Mouse (Mus musculus): ENCODE measurements around the gene Tex38. TPM values are rescaled to one million over a fixed set of nuclear protein-coding genes. Genes with fewer than 3 reads are reported as not detected.

Tex38 gene
- total RNA-seq (2014; fragmentation: Nextera tagmentation) (not detected in 2 replicates), total RNA-seq (2017) (not detected in 2 replicates)

DNA sequence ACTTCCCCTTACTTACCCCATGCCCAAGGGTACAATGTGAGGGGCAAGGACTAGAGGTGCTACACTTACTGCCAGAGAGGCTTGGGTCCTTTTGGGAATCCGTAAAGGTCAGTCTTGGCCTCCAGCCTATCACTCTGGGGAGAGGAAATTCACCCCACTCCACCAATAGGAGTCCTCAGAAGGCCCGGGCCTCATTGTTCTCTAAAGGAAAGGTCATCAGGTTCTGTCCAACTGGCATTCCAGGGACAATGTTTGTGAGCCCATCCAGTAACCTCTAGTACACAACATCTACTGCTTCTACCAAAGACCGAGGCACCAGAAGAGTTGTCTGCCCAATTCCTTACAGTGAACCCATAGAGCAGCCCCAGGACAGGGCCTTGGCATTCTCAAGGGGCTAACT lies at the start of gene Tex38:
TSS of gene Tex38 (minus strand) at position 101 of the 400 bp plus-strand sequence.
- ATAC-seq (replicated peaks; ENCODE audit: poor library complexity, severe bottlenecking), result no peak

DNA sequence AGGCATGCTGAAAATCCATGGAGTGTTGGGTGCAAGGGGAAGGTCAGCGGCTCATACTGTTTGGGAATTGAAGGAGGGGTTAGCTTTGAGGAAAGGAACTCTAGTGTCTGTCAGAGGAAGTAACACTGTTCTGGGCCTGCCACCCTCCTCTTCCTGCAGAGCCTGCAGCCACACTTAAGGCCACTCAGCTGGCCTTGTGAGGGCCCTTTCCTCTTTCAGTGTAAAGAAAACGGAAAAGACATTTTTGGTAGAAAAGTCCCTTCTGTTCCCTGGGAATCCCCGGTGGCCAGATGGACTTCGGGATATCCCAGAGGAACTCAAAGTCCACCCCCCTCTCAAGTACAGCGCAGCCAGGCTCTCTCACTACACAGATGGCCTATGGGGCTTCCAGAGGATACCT lies 49.7 kb upstream of the Tex38 start:
- 0 out of 2 replicates have a peak, but pooled peaks have one; percentile 18 for ATAC-seq (replicated peaks; ENCODE audit: poor library complexity, severe bottlenecking)

DNA sequence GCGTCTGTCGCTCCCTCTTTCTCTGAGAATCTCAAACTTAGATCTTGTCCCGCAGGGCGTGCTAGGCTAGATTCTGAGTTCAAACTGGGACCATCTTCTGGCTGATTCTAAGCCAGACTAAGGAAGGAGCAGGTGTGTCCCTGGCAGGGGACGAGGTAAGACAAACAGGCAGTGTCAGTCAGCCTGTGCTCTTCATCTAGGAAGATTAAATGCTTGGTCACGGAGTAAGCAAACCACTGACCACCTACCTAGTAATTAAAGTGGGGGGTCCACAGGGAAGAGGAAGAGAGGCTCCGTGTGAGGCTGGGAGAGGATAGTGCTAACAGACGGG lies 47.7 kb upstream of the Tex38 start:
- no peak for ATAC-seq (replicated peaks; ENCODE audit: poor library complexity, severe bottlenecking)

DNA sequence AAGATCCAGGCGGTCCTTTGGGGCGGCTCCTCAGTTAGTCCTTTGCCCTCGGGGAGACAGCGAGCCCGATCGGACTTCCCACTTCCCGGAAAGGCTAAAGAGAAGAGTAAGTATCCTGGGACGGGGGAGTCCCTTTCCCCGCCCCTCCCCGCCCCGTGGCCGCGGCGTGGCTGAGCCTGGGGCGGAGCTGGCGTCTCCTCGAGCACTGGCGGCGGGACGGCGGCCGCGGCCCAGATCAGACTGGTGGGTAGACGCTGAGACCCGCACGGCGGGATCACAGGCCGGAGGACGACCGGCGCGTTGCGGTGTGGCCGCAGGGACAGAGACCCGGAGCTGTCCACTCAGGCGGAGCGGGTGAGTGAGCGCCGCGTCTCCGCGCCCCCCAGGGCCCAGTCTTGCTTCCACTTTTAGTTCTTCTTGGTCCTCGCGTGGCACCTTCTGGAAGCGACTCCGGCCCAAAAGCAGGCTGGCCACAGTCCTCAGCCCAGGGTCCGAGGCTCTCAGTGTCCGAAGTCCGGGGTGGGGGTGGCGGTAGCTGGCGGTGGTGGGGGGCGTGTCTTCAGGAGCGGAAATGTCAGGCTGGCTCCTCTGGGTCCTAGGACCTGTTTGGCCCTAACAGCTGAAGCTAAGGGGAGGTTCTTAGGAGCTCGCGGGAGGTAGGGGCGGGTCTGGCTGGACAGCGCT lies 47.2 kb upstream of the Tex38 start, which contains the start of gene Mob3c:
TSS of gene Mob3c (plus strand) at position 205 of the 684 bp plus-strand sequence.
- peak; percentile 74 for ATAC-seq (replicated peaks; ENCODE audit: poor library complexity, severe bottlenecking)

DNA sequence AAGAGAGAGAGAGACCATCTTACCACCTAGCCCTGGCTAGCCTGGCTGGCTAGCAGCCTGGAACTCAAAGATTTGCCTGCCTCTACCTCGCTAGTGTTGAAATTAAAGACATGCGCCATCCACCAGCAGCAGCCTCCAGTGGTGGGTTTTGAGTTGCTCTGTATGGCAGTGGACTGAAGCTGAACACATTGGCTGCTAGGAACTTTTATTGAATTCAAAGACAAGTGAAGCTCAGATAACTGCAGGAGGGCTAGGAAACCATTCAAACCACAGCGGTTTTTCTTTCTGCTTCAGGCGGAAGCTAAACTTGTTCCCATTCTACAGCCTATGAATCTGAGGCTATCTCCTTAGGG lies 46.7 kb upstream of the Tex38 start:
- ATAC-seq (replicated peaks; ENCODE audit: poor library complexity, severe bottlenecking), result no peak

DNA sequence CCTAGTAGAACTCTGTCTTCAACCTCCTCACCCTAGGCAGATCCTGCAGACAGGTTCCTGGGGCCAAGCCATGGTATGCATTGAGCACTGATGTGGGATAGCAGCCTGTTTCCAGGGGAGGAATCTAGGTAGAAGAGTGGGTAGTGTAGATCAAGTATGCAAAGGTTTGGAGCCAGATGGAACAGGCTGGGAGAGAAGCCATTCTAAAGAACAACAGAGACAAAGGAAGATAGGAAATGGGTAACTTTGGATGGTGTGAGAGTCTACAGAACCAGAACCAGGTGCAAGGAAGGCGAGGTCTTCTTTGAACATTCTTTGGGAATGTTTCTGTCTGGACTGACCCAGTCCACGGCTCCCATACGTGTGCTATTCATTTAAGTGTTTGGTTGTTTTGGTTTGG lies 46.2 kb upstream of the Tex38 start:
- no peak for ATAC-seq (replicated peaks; ENCODE audit: poor library complexity, severe bottlenecking)

DNA sequence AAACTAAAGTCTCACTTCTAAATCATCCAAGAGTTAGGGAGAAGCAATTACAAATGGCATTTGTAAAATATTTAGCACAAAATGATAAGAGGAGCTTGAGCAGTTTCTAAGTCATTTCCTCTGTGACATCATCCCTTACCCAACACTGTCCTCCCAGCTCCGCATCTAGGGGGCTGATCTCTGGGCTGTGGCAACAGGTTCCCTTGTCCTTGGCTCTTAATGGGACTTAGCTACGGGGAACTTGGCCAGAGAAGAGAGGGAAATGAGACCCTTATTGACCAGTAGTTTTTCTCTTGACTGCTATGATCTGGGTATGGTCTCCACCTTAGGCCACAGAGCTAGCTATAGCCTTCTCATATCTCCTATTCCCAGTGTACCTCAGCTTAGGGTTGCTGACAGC lies 44.5 kb upstream of the Tex38 start:
- peak; percentile 60 for ATAC-seq (replicated peaks; ENCODE audit: poor library complexity, severe bottlenecking)

DNA sequence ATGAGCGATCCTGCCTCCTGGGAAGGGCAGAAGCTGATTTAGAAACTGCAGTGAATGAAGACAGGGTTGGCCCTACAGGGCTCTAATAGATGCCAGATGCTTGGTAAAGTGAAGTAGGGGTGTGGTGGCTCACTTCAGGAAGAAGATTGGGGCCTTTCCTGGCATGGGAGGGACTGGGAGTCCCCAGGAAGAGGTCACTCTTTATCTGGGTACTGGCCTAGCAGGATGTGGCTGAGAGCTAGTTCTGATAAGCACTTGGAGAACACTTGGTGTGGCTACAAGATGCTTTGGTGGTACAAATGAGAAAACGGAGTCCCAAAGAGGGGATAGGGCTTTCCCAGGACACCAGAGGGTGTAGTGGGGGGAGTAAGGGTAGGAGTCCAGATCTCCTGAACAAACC lies 43.4 kb upstream of the Tex38 start:
- no peak for ATAC-seq (replicated peaks; ENCODE audit: poor library complexity, severe bottlenecking)

DNA sequence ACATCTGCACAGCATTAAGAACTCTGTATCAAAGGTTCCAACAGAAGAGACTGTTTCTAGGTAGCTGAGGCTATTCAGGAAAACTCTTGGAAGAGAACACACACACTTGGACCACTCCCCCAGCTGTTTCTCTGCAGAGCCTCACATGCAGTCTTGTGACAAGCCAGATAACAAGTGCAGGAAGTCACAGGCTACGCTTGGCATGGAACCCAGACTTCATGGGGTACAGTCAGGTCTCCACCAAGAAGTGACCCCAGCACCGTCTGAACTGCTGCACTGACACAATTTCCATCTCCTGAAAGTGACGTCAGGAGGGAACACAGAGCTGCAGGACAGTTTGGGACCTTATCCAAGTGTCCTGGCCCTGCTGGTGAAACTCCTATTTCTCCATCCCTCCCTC lies 41.1 kb upstream of the Tex38 start:
- no peak for ATAC-seq (replicated peaks; ENCODE audit: poor library complexity, severe bottlenecking)

DNA sequence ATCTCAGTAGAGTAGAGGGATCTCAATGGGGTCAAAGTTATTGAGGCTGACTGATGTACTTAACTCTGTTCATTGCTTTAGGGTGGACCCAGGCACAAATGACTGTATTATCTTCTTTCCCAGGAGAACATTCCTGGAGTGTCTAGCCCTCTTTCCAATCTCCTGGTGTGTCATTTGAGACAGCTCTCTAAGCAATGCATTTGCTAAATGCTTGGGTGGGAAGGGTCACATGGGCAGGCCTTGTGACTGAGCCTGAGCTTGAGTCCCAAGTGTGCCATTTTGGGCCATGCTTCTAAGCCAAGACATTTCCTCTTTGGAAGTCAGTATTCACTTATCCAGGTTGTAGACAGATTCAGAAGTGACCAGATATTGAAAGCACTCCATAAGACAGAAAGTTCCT lies 40.6 kb upstream of the Tex38 start:
- ATAC-seq (replicated peaks; ENCODE audit: poor library complexity, severe bottlenecking), result no peak

DNA sequence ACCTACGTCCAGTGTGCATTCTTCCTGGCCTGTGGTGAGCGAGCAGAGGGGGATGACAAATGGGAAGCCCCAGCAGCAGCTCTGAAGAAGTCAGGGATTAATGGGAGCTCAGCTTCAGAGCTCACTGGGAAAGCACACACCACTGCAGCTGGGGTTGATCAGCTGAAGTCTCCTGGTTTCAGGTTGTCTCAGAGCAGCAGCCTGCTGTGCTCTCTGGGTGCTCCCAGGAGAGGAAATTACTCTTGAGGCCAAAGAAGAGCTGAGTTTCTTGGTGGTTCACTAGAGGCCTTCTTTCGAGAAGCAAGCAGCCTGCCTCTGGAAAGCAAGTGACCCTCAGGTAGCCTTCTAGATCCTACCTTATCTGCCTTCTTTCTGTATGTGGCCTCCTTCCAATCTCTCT lies 40.1 kb upstream of the Tex38 start:
- no peak for ATAC-seq (replicated peaks; ENCODE audit: poor library complexity, severe bottlenecking)

DNA sequence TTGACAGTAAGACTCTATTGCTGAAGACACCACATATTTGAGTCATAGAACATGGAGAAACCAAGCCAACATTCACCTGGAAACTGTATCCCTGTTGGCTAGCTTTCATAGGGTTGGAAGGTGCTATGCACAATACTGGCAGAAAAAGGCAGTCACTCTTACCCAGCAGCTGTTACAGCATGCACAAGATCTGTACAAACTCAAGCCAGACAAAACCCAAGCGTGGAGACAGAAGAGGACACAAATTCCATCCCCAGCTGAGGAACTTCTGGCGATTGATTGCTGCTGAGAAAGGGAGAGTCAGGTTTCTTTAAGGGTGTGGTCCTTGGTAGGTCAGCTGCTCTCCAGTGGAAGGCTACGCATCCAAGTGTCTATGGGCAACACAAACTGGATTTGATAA lies 39.4 kb upstream of the Tex38 start:
- ATAC-seq (replicated peaks; ENCODE audit: poor library complexity, severe bottlenecking), result no peak

DNA sequence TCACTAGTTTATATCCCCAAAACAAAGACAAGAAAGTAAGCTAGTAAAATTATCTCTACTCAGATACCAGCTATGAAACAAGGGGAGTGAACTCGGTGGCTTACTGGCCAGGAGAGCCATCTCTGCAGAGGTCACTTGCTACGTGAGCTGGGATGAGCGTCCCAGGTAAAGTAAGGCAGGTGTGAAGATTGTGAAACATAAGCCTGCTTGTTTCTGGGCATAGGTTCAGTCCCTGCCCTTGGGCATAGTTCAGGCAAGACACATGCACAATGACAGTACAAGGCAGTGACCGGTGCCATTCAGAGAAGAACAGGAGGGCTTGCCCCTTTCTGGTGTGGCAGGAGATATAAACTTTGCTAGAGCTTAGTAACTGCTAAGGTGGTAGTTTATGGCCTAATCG lies 34.8 kb upstream of the Tex38 start:
- ATAC-seq (replicated peaks; ENCODE audit: poor library complexity, severe bottlenecking), result no peak

DNA sequence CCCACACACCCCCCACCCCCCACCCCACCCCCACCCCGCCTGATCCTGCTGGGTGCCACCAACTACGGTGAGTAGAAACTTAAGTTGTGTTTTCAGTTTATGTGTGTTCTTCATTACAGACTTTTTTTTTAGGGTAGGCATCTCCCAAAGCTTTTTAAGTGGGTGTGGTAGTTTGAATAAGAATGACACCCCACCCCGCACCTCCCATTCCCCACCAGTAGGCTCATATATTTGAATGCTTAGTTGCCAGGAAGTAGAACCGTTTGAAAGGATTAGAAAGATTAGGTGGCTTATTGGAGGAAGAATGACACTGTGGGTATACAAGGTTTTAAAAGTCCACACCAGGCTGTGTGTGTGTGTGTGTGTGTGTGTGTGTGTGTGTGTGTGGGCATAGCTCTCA lies 31.5 kb upstream of the Tex38 start:
- ATAC-seq (replicated peaks; ENCODE audit: poor library complexity, severe bottlenecking), result no peak

DNA sequence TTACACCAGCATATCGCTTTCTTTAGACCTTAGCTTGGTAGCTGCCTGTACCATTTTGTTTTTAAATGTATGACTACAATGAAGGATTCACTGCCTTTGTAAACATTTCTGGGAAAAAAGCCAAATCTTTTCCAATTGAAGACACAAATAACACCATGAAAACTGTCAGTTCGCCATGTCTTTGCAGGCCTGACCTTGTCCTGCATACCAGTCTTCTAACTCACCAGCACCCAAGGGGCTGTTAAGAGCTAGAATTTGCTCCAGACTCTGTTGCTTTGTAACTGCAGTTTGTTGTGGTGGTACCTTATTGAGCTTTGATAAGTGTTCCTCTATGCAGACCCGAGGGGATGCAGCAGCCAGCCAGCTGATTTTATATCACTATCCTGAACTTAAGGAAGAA lies 19.2 kb upstream of the Tex38 start:
- ATAC-seq (replicated peaks; ENCODE audit: poor library complexity, severe bottlenecking), result no peak

DNA sequence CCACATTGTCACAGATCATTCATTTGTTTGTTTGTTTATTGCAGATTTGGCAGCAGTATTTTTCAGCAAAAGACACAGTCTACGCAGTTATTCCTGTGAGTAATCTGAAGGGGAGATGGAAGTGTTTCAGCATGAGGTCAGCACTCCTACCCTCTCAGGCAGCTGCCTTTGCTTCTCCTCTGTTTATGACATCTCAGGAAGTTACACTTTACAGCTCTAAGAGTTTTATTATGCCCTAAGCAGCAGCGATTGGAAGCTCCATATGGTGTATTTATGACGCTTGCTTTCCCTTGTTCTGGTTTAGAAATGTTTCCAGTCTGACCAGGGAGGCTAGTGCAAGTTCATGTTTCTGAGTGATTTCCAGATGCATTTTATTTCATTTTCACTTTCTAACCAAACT lies 14.5 kb upstream of the Tex38 start:
- ATAC-seq (replicated peaks; ENCODE audit: poor library complexity, severe bottlenecking), result no peak

DNA sequence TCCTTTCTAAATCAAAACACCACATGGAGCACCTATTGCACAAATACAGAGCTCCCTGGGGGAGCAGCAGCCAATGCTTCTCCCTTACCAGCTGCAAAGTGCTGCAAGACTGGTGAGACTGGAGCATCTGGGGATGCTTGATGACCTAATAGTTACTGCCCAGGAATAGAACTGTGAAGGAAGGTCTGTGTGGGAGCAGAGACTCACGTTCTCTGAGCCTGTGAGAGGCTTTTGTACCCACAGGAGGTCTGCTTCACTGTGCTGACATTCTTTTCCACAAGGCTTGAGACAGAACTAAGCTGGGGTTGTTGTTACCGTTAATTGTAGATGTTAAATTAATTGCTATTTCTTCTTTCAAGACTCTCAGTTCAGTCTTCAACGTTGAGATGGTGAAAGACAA lies 10.0 kb upstream of the Tex38 start:
- no peak for ATAC-seq (replicated peaks; ENCODE audit: poor library complexity, severe bottlenecking)

DNA sequence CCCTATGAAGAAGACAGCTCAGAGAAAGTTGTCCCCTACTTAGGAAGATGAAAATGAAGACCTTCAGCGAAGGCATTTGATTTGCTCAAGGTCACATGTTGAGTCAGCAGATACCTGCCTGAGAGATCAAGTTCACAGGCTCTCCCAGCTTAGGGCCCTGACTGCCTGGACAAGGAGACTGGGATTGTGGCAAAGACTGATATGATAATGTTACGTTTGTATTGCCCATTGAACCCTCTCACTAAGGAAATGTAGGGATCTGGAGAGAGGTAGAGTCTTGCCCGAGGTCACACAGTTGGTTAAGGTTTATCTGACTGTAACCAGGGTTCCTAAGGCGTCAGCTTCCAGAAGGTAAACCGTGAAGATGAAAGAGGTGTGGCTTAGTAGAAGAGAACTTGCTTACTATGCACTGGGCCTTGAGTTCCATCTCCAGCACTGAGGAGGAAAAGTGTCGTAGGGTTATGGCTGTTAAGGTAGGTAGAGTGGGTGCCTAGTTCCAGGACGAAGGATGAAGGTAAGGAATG lies 4.8 kb upstream of the Tex38 start:
- ATAC-seq (replicated peaks; ENCODE audit: poor library complexity, severe bottlenecking), result no peak

DNA sequence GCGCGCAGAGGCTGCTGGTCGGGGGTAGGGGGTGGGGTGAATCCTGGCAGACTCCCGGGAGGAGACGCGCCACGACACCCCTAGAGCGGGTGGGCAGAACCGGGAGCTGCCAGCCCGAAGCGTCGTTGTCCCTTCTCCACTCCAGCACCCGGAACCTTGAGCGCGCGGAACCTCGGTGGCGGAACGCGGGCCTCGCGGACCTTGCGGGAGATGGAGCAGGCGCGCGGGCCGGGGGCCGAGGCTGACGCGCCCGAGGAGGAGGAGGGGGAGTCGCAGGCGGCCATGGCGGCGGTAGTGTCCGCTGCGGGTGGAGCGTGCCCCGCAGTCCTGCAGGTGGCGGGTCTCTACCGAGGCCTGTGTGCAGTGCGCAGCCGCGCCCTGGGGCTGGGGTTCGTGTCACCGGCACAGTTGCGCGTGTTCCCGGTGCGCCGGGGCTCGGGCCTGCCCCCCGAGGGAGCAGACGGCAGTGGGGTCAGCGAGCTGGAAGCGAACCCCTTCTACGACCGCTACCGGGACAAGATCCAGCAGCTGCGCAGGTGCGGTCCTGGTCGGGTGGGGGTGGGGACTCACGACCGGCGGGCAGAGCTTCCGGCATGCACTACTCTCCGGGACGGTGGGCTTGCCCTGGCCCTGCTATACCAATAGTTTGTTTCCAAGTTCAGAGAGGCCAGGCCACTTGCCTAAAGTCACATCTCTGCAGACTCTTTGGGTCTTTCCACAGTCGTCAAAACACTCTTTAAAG lies 4.1 kb upstream of the Tex38 start, which contains the start of gene Atpaf1:
TSS of gene Atpaf1 (plus strand) at position 44 of the 742 bp plus-strand sequence.
- ATAC-seq (replicated peaks; ENCODE audit: poor library complexity, severe bottlenecking), result peak; percentile 94

DNA sequence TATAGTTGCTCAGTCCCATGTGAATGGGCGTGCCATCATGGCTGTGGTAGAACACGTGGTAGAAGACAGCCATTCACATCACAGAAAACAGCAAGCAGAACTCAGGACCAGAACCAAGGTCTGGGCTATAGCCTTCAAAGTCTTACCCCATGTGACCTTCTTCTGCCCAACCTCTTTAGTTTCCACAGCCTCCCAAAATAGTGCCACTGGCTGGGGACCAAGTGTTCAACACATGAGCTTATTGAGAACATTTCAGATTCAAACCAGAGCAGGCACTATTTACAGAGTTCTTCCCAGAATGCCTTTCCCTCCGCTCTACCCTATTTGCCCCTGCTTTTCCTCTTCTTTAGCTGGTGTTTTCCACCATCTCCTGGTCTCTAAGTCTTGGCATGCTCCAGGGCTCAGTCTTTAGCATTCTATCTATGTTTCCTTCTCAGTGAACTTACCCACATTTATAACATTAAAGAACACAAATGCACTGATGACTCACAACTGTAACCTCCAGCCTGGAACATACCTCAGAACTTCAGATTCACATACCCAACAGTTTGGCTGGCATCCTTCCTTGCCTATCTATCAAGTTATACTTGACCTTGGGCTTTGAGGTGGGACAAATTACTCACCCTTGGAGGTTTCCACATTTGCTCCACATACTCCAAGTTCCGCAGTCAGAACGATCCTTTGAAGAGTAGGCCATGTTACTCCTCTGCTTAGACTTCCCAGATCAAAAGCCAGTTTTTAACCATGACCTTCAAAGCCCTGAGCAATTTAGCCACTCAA lies 1.4 kb upstream of the Tex38 start:
- no peak for ATAC-seq (replicated peaks; ENCODE audit: poor library complexity, severe bottlenecking)

DNA sequence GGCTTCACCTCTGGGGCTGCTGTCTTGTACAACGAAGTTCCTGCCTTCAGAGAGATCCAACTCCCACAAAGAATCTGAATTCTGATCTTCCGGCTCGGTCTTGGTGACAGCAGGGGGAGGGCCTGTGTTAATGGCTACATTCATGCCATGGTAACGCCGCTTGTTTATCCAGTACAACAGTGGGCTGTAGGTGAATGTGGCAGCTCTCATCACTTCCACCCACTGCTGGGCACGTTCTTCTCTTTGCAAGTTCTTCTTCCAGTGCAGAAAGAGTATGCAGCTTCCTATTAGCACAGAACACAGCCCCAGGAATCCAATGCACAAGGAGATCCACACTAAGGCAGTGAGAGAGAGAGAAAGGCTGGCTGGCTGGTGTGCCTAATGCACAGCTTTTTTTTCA lies 549 bp downstream of the Tex38 start:
- no peak for ATAC-seq (replicated peaks; ENCODE audit: poor library complexity, severe bottlenecking)
